Mouse (Mus musculus): Measurements from ENCODE around the gene Aldh3b3. TPM values are rescaled to one million over a fixed set of nuclear protein-coding genes. Genes with fewer than 3 reads are reported as not detected.

Gene Aldh3b3
- polyA plus RNA-seq, 1 experiment from 2014 or later = not detected

DNA sequence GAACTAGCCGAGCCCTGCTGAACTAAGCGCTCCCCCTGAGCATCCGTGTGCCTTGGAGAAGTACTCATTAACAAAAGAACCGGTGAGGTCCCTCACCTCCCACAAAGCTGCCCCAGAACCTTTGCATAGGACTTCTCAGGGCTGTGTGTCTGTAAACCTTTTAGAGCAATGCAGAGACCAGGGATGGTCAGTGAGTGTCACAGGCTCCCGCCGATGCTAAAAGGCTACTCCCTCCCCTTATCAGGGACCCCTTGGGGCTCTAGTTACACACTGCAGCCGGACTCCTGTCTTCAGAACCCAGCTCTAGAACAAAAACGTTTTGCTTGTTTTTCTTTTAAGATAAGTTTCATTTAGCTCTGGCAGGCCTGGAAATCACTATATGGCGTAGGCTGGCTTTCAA is 54.6 kb downstream of the Aldh3b3 start:
- Histone ChIP-seq H3K9ac (0 out of 2 replicates have a peak overlapping the region, but pooled peaks have one; percentile 6), H3K9me3 (no peaks in the 10 kb centered on the region), H3K36me3 (peaks cover 24% of the 10 kb centered on the region), H3K4me1 (peaks cover 6% of the 10 kb centered on the region), H3K4me2 (replicated peaks) (peak overlapping the region; percentile 67), H3K27me3 (replicated peaks) (no peaks in the 10 kb centered on the region), H3K4me3 (peak overlapping the region; percentile 24; the same call in 1 of the 2 replicates), H3K27ac (no peak overlapping the region)
- WGBS = 23% methylated on average over 9 of the region's 9 CpGs
- peak; percentile 53; the same call in 1 of the 2 replicates for ATAC-seq (ENCODE audit: low FRiP score, low read depth)

DNA sequence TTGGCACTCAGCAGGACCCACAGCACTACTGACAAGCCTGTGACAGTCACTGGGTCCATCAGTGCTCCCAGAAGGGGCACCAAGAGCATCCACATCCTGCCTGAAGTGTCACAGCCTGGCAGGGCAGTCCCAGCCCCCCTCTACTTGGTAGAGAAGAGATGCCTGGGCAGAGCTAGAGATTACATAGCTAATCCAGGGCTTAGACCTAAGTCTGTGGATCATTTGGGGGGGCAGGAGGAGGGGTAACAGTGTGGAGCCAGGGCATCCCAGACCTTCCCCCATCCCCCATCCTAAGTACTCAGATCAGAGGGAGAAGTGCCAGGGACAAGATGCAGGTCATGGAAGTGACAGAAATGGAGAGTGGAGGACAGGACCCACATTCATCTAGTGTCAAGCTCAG is 56.4 kb downstream of the Aldh3b3 start:
- H3K27me3 ChIP-seq (replicated peaks) = 0 out of 2 replicates have a peak, but pooled peaks cover 3% of the 10 kb centered on the region
- no peak overlapping the region for H3K9ac ChIP-seq
- H3K36me3 ChIP-seq = peaks cover 7% of the 10 kb centered on the region; the same call in 1 of the 2 replicates
- no peak overlapping the region for H3K27ac ChIP-seq
- peaks cover 6% of the 10 kb centered on the region for H3K4me1 ChIP-seq
- no peak overlapping the region for H3K4me3 ChIP-seq
- ATAC-seq (ENCODE audit: low FRiP score, low read depth) = no peak
- H3K4me2 ChIP-seq (replicated peaks) = no peak overlapping the region
- no peaks in the 10 kb centered on the region for H3K9me3 ChIP-seq

DNA sequence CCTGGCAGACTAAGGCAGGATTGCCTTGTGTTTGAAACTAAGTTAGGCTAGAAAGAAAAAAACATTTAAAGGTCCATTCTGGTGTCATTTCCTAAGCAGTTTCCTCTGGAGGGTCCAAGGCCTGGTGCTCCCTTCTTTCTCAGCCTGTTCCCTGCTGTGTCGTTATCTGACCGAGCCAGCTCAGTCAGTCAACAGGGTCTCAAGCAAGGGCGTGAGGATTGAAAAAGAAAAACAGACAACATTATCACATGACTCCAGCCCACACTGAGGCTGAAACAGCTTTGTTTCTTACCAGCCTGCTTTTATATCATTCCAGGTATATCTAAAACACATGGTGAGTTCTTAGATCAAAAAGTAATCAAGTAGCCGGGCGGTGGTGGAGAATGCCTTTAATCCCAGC is 57.2 kb downstream of the Aldh3b3 start:
- no peak overlapping the region for H3K9ac ChIP-seq
- H3K4me2 ChIP-seq (replicated peaks) = no peak overlapping the region
- H3K36me3 ChIP-seq = no peaks in the 10 kb centered on the region
- no peaks in the 10 kb centered on the region for H3K9me3 ChIP-seq
- no peak overlapping the region for H3K4me3 ChIP-seq
- H3K27me3 ChIP-seq (replicated peaks) = 0 out of 2 replicates have a peak, but pooled peaks cover 3% of the 10 kb centered on the region
- 70% methylated on average over 5 of the region's 5 CpGs for WGBS
- H3K27ac ChIP-seq = no peak overlapping the region
- peaks cover 6% of the 10 kb centered on the region for H3K4me1 ChIP-seq
- no peak for ATAC-seq (ENCODE audit: low FRiP score, low read depth)

DNA sequence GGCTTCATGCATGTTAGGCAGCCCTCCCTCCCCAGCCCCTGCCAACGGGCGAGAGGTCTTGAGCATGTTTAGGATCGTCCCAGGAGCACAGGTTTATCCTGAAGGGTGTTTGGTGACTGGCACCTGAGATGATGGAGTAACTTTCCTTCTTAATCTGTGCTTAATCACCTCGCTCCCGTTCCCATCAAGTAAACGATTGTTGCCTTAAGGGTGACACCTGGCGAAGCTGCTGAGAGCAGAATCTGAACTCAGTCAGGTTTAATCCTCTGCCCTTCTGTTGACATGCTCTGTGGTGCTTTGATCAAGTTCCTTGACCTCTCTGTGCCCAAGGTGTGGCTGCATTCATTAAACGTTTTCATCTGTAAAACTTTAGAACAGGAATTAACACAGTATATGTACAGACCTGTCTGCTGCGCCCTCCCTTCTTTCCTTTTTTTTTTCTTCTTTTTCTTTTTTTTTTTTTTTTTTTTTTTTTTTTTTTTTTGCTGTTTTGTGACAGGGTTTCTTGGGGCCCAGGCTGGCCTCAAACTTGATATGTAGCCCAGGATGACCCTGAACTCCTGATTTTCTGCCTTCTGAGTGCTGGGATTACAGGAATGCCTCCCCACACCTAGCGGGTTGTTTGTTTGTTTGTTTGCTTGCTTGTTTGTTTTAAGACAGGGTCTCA is 59.6 kb downstream of the Aldh3b3 start:
- H3K4me2 ChIP-seq (replicated peaks) = no peak overlapping the region
- WGBS = 68% methylated on average over 10 of the region's 10 CpGs
- H3K27ac ChIP-seq = no peak overlapping the region
- no peaks in the 10 kb centered on the region for H3K9me3 ChIP-seq
- 0 out of 2 replicates have a peak, but pooled peaks cover 3% of the 10 kb centered on the region for H3K27me3 ChIP-seq (replicated peaks)
- no peak for ATAC-seq (ENCODE audit: low FRiP score, low read depth)
- H3K4me3 ChIP-seq = no peak overlapping the region
- no peaks in the 10 kb centered on the region for H3K36me3 ChIP-seq
- no peak overlapping the region for H3K9ac ChIP-seq
- H3K4me1 ChIP-seq = no peaks in the 10 kb centered on the region

DNA sequence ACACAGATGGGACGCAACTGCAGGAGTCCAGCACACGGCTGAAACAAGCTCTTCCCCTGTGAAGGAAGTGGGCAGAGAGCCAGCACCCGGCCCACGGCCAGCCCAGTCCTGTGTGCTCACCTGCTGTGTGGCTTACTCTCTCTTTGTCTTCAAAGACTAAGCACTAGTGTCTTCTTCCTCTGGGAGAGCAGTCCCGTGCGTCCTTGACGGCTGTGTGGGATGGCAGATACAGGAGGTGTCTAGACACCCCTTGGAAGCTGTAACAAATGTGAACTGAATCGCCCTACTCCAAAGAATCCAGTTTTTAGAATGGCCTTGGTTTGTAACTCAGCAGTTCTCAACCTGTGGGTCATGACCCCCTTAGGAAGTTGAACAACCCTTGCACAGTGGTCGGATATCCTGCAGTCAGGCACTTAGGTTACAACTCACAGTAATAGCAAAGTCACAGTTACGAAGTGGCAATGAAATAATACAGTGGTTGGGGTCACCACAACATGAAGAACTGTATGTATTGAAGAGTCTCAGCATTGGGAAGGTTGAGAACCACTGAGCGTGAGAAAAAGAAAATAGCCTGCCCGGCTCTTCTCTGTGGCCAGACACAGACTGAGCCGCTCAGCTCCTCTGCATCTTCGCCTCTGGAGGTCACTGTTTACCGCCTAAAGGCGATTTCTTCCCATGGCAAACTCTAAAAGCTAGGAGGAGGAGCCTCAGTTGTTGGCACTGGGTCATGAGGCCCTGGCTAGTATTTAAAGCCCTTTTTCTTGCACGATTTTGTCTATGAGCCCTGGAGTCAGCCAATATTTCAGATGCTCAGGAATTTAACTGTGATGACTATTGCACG is 60.5 kb downstream of the Aldh3b3 start:
- no peak overlapping the region for H3K4me3 ChIP-seq
- H3K27ac ChIP-seq = no peak overlapping the region
- no peaks in the 10 kb centered on the region for H3K36me3 ChIP-seq
- no peaks in the 10 kb centered on the region for H3K4me1 ChIP-seq
- H3K9ac ChIP-seq = no peak overlapping the region
- ATAC-seq (ENCODE audit: low FRiP score, low read depth) = no peak
- H3K9me3 ChIP-seq = no peaks in the 10 kb centered on the region
- no peak overlapping the region for H3K4me2 ChIP-seq (replicated peaks)
- 29% methylated on average over 18 of the region's 18 CpGs for WGBS
- H3K27me3 ChIP-seq (replicated peaks) = 0 out of 2 replicates have a peak, but pooled peaks cover 3% of the 10 kb centered on the region

Other genes starting within 250 kb of the Aldh3b3 start
- 53.1 and 55.3 TPM in 2 replicates for gene Kmt5b, start 191.2 kb upstream of the Aldh3b3 start, polyA plus RNA-seq (2016; fragmentation: Nextera tagmentation; extraction: Ambion mirVana)
- 62.7 and 65.2 TPM in 2 replicates for gene Chka, start 106.9 kb upstream of the Aldh3b3 start, polyA plus RNA-seq (2016; fragmentation: Nextera tagmentation; extraction: Ambion mirVana)
- gene Tcirg1, start 51.5 kb upstream of the Aldh3b3 start, polyA plus RNA-seq (2016; fragmentation: Nextera tagmentation; extraction: Ambion mirVana) = 19.7 and 22.0 TPM in 2 replicates
- 226 and 234 TPM in 2 replicates for gene Ndufs8, start 45.9 kb upstream of the Aldh3b3 start, polyA plus RNA-seq (2016; fragmentation: Nextera tagmentation; extraction: Ambion mirVana)
- gene Aldh3b1, start 28.8 kb upstream of the Aldh3b3 start, polyA plus RNA-seq (2016; fragmentation: Nextera tagmentation; extraction: Ambion mirVana) = 0.84 and 0.87 TPM in 2 replicates
- 8.4 and 11.1 TPM in 2 replicates for gene Unc93b1, start 23.5 kb upstream of the Aldh3b3 start, polyA plus RNA-seq (2016; fragmentation: Nextera tagmentation; extraction: Ambion mirVana)
- gene Aldh3b2, start 13.7 kb downstream of the Aldh3b3 start, polyA plus RNA-seq (2016; fragmentation: Nextera tagmentation; extraction: Ambion mirVana) = 0.65 and 0.68 TPM in 2 replicates
- gene Acy3, start 27.9 kb downstream of the Aldh3b3 start, polyA plus RNA-seq (2016; fragmentation: Nextera tagmentation; extraction: Ambion mirVana) = 2.8 and 3.2 TPM in 2 replicates
- gene Tbx10, start 34.1 kb downstream of the Aldh3b3 start, polyA plus RNA-seq (2016; fragmentation: Nextera tagmentation; extraction: Ambion mirVana) = not detected in 2 replicates
- gene Nudt8, start 41.9 kb downstream of the Aldh3b3 start, polyA plus RNA-seq (2016; fragmentation: Nextera tagmentation; extraction: Ambion mirVana) = 20.6 and 22.8 TPM in 2 replicates
- gene Gm49405, start 42.0 kb downstream of the Aldh3b3 start, polyA plus RNA-seq (2016; fragmentation: Nextera tagmentation; extraction: Ambion mirVana) = 4.3 TPM in 2 replicates
- gene Doc2g, start 44.7 kb downstream of the Aldh3b3 start, polyA plus RNA-seq (2016; fragmentation: Nextera tagmentation; extraction: Ambion mirVana) = 4.5 and 6.0 TPM in 2 replicates
- gene Ndufv1, start 54.2 kb downstream of the Aldh3b3 start, polyA plus RNA-seq (2016; fragmentation: Nextera tagmentation; extraction: Ambion mirVana) = 201 and 209 TPM in 2 replicates
- gene Gstp1, start 79.3 kb downstream of the Aldh3b3 start, polyA plus RNA-seq (2016; fragmentation: Nextera tagmentation; extraction: Ambion mirVana) = 349 and 353 TPM in 2 replicates
- gene Gstp2, start 87.4 kb downstream of the Aldh3b3 start, polyA plus RNA-seq (2016; fragmentation: Nextera tagmentation; extraction: Ambion mirVana) = 1.8 and 2.8 TPM in 2 replicates
- not detected in 2 replicates for gene Gstp3, start 100.9 kb downstream of the Aldh3b3 start, polyA plus RNA-seq (2016; fragmentation: Nextera tagmentation; extraction: Ambion mirVana)
- not detected in 2 replicates for gene Cabp2, start 122.9 kb downstream of the Aldh3b3 start, polyA plus RNA-seq (2016; fragmentation: Nextera tagmentation; extraction: Ambion mirVana)
- gene Cdk2ap2, start 138.5 kb downstream of the Aldh3b3 start, polyA plus RNA-seq (2016; fragmentation: Nextera tagmentation; extraction: Ambion mirVana) = 73.6 and 75.9 TPM in 2 replicates
- 26.2 and 27.8 TPM in 2 replicates for gene Pitpnm1, start 141.4 kb downstream of the Aldh3b3 start, polyA plus RNA-seq (2016; fragmentation: Nextera tagmentation; extraction: Ambion mirVana)
- 67.3 and 69.4 TPM in 2 replicates for gene Aip, start 167.2 kb downstream of the Aldh3b3 start, polyA plus RNA-seq (2016; fragmentation: Nextera tagmentation; extraction: Ambion mirVana)
- gene Gpr152, start 181.1 kb downstream of the Aldh3b3 start, polyA plus RNA-seq (2016; fragmentation: Nextera tagmentation; extraction: Ambion mirVana) = not detected in 2 replicates
- gene Cabp4, start 185.4 kb downstream of the Aldh3b3 start, polyA plus RNA-seq (2016; fragmentation: Nextera tagmentation; extraction: Ambion mirVana) = 0.13 and 0.19 TPM in 2 replicates
- gene Coro1b, start 190.0 kb downstream of the Aldh3b3 start, polyA plus RNA-seq (2016; fragmentation: Nextera tagmentation; extraction: Ambion mirVana) = 128 and 131 TPM in 2 replicates
- gene Ptprcap, start 195.0 kb downstream of the Aldh3b3 start, polyA plus RNA-seq (2016; fragmentation: Nextera tagmentation; extraction: Ambion mirVana) = 0.92 and 0.94 TPM in 2 replicates
- gene Rps6kb2, start 204.7 kb downstream of the Aldh3b3 start, polyA plus RNA-seq (2016; fragmentation: Nextera tagmentation; extraction: Ambion mirVana) = 62.3 and 71.7 TPM in 2 replicates
- gene Carns1, start 216.8 kb downstream of the Aldh3b3 start, polyA plus RNA-seq (2016; fragmentation: Nextera tagmentation; extraction: Ambion mirVana) = 3.9 and 4.8 TPM in 2 replicates
- gene Tbc1d10c, start 232.6 kb downstream of the Aldh3b3 start, polyA plus RNA-seq (2016; fragmentation: Nextera tagmentation; extraction: Ambion mirVana) = 1.1 and 1.4 TPM in 2 replicates
- gene Ppp1ca, start 233.4 kb downstream of the Aldh3b3 start, polyA plus RNA-seq (2016; fragmentation: Nextera tagmentation; extraction: Ambion mirVana) = 753 and 767 TPM in 2 replicates
- gene Rad9a, start 243.0 kb downstream of the Aldh3b3 start, polyA plus RNA-seq (2016; fragmentation: Nextera tagmentation; extraction: Ambion mirVana) = 25.9 and 34.0 TPM in 2 replicates

Data from neural tube, embryonic 12.5 days (tissue).